ENCODE assay signal across 13 mouse cellular contexts in the genomic region with DNA sequence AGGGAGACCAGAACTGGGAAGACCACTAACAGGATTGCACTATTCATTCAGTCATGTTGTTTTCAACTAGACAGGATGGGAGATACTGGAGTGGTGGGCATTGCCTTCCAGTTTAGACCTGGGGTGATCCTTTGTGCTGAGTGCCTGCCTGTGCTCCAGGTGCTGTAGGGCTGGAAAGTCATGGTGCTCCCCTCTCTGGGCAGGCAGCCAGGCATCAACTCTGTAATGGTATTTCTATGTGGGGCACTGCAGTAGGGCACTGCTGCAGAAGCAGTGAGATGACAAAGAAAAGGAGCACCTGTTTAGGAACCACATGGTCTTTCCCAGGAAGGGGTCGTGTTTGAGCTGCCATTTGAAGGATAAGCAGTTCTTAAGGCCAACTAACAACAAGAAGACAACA. TPM values are rescaled to one million over a fixed set of nuclear protein-coding genes. Genes with fewer than 3 reads are reported as not detected.
DNase-seq lines count a peak whose midpoint lies in the region; ATAC-seq and TF ChIP-seq lines count a peak whose summit lies in the region.
"Had no signal": no experiment of that assay in that cellular context is flagged by ENCODE, and none has a peak within 500 bp of the region (broad histone marks: within the 10 kb centered on the region; RNA-seq: fewer than 3 reads in every experiment).

No protein-coding gene starts in this region.

- no peak for TF ChIP-seq CTCF in stomach, postnatal 0 days (IDR thresholded peaks at IDR 0.05; ENCODE audit: low read depth)

- no peaks in the 10 kb centered on the region for H3K36me3 ChIP-seq in heart, embryonic 15.5 days
- H3K36me3 ChIP-seq in neural tube, embryonic 14.5 days (ENCODE audit: control insufficient read depth, insufficient read depth, low read length), result no peaks in the 10 kb centered on the region
- no peaks in the 10 kb centered on the region for H3K36me3 ChIP-seq in stomach, postnatal 0 days (ENCODE audit: control insufficient read depth, insufficient read depth, low read length)
- H3K36me3 ChIP-seq: embryonic facial prominence, embryonic 13.5 days; forebrain, embryonic 10.5 days had no signal

- ATAC-seq in heart, embryonic 15.5 days (replicated peaks; ENCODE audit: insufficient number of reproducible peaks, insufficient read depth, low FRiP score, low read depth), result peak; percentile 67; the same call in 1 of the 2 replicates
- 0 out of 2 replicates have a peak, but pooled peaks have one; percentile 24 for ATAC-seq in neural tube, embryonic 14.5 days (ENCODE audit: low read depth)
- ATAC-seq in stomach, postnatal 0 days (ENCODE audit: low FRiP score, low TSS enrichment), result no peak
- no peak for ATAC-seq in inflammation-experienced regulatory T-cells, adult 6 months

- no peak for TF ChIP-seq EP300 in stomach, postnatal 0 days (optimal IDR thresholded peaks at IDR 0.05)

- H3K27ac ChIP-seq in heart, embryonic 15.5 days, result peak overlapping the region; percentile 58
- H3K27ac ChIP-seq in neural tube, embryonic 14.5 days (ENCODE audit: low read depth, low read length), result no peak overlapping the region
- no peak overlapping the region; the same call in 1 of the 2 replicates for H3K27ac ChIP-seq in stomach, postnatal 0 days (replicated peaks)
- H3K27ac ChIP-seq: embryonic facial prominence, embryonic 13.5 days; forebrain, embryonic 10.5 days; liver, embryonic 14.5 days had no signal

- H3K9ac ChIP-seq in heart, embryonic 15.5 days, result no peak overlapping the region
- H3K9ac ChIP-seq in neural tube, embryonic 14.5 days (replicated peaks; ENCODE audit: low read depth, low read length), result no peak overlapping the region
- H3K9ac ChIP-seq in stomach, postnatal 0 days (ENCODE audit: low read length), result no peak overlapping the region
- H3K9ac ChIP-seq: embryonic facial prominence, embryonic 13.5 days; liver, embryonic 14.5 days had no signal

- H3K9me3 ChIP-seq in heart, embryonic 15.5 days (replicated peaks), result no peaks in the 10 kb centered on the region
- H3K9me3 ChIP-seq in neural tube, embryonic 14.5 days (ENCODE audit: control insufficient read depth, low read length), result no peaks in the 10 kb centered on the region
- H3K9me3 ChIP-seq in stomach, postnatal 0 days (ENCODE audit: control insufficient read depth, low read length), result no peaks in the 10 kb centered on the region
- H3K9me3 ChIP-seq: embryonic facial prominence, embryonic 13.5 days; forebrain, embryonic 10.5 days had no signal

- DNase-seq in heart, adult 8-10 months (ENCODE audit: low spot score), result no peak
- no peak for DNase-seq in neural tube, embryonic 10.5 days (ENCODE audit: extremely low spot score, low spot score)
- peak; percentile 20 for DNase-seq in kidney, postnatal 14 days
- peak; percentile 29 for DNase-seq in stomach, postnatal 0 days (ENCODE audit: low spot score)
- DNase-seq in layer of hippocampus, postnatal 10 days (ENCODE audit: low spot score in 2 of 2), result no peak
- DNase-seq: layer of hippocampus, adult 9-11 months; midbrain, embryonic 14.5 days had no signal

- H3K27me3 ChIP-seq in heart, embryonic 15.5 days, result no peaks in the 10 kb centered on the region
- H3K27me3 ChIP-seq in neural tube, embryonic 14.5 days (ENCODE audit: control insufficient read depth, insufficient read depth, low read length), result no peaks in the 10 kb centered on the region
- no peaks in the 10 kb centered on the region for H3K27me3 ChIP-seq in stomach, postnatal 0 days (ENCODE audit: control insufficient read depth, insufficient read depth, low read length)
- H3K27me3 ChIP-seq: embryonic facial prominence, embryonic 13.5 days had no signal

- WGBS in heart, embryonic 15.5 days, result 16% methylated on average over 1 of the region's 1 CpGs
- 15% methylated on average over 1 of the region's 1 CpGs for WGBS in neural tube, embryonic 14.5 days
- 32% methylated on average over 1 of the region's 1 CpGs for WGBS in stomach, postnatal 0 days

- no peak overlapping the region for H3K4me2 ChIP-seq in heart, embryonic 15.5 days
- no peak overlapping the region for H3K4me2 ChIP-seq in neural tube, embryonic 14.5 days (ENCODE audit: low read depth, low read length)
- no peak overlapping the region for H3K4me2 ChIP-seq in stomach, postnatal 0 days (replicated peaks; ENCODE audit: low read depth)
- H3K4me2 ChIP-seq: embryonic facial prominence, embryonic 13.5 days had no signal

- peaks cover 47% of the 10 kb centered on the region for H3K4me1 ChIP-seq in heart, embryonic 15.5 days (replicated peaks)
- no peaks in the 10 kb centered on the region; the same call in 1 of the 2 replicates for H3K4me1 ChIP-seq in neural tube, embryonic 14.5 days (ENCODE audit: control insufficient read depth, insufficient read depth, low read length)
- peaks cover 12% of the 10 kb centered on the region for H3K4me1 ChIP-seq in stomach, postnatal 0 days (replicated peaks; ENCODE audit: control insufficient read depth, insufficient read depth)

- no peak overlapping the region for H3K4me3 ChIP-seq in heart, embryonic 15.5 days
- H3K4me3 ChIP-seq in neural tube, embryonic 14.5 days (ENCODE audit: low read depth, low read length), result no peak overlapping the region
- H3K4me3 ChIP-seq in stomach, postnatal 0 days (ENCODE audit: low read depth, low read length), result no peak overlapping the region
- H3K4me3 ChIP-seq: embryonic facial prominence, embryonic 13.5 days; forebrain, embryonic 10.5 days had no signal

RNA-seq across cellular contexts. Expression of gene Stk38l, which starts 7.9 kb away (rescaled TPM):
- polyA plus RNA-seq in heart, embryonic 15.5 days (2015; fragmentation: Nextera tagmentation; extraction: Ambion mirVana), result 28.5 and 32.0 TPM in 2 replicates
- total RNA-seq in heart, adult 8-10 months (2022), result 10 to 100 TPM; 12.6 to 13.9 (median 13.2) TPM
- polyA plus RNA-seq in neural tube, embryonic 14.5 days (2014; fragmentation: Nextera tagmentation; extraction: Ambion mirVana), result 13.9 and 18.2 TPM in 2 replicates
- polyA plus RNA-seq in stomach, postnatal 0 days (2015; fragmentation: Nextera tagmentation; extraction: Ambion mirVana), result 16.9 and 17.3 TPM in 2 replicates
- 10 to 100 TPM; 10.7 to 32.2 (median 22.0) TPM for polyA plus RNA-seq in inflammation-experienced regulatory T-cells, adult 6 months (2017; shearing (Covaris generic))
- 10 to 100 TPM; 19.2 to 22.9 TPM for total RNA-seq in layer of hippocampus, postnatal 10 days (2021)

Comparison
In these comparisons a context has a peak if more than half of its experiments do, and no peak if none do; other contexts are left out.
1. ATAC-seq: peak in heart, embryonic 15.5 days (single experiment) and neural tube, embryonic 14.5 days (single experiment); none in stomach, postnatal 0 days (single experiment) and inflammation-experienced regulatory T-cells, adult 6 months (single experiment).
2. DNase-seq: peak in kidney, postnatal 14 days (single experiment) and stomach, postnatal 0 days (single experiment); none in heart, adult 8-10 months (single experiment), neural tube, embryonic 10.5 days (single experiment) and layer of hippocampus, postnatal 10 days (0 of 2).